Mouse (Mus musculus) adrenal gland, postnatal 36 days (tissue): ENCODE measurements around the gene Slc25a34. TPM values are rescaled to one million over a fixed set of nuclear protein-coding genes. Genes with fewer than 3 reads are reported as not detected.

Experiments
- DNase-seq, 2 experiments: peaks; one replicate each; pipeline ENCODE4 v3.0.0; 2021; ENCODE audit warnings: mixed read lengths in 1 of 2
- total RNA-seq, 2 experiments: library from RNA; stranded (reverse); gene quantifications; 2 replicates each; pipeline ENCODE4 v1.2.3; 2021

Gene Slc25a34
- total RNA-seq, 2 experiments from 2014 or later, result 3.0 to 7.0 TPM

- peak; percentile 60 to 77 for DNase-seq
These were observed 19.7 kb upstream of the Slc25a34 start for GRCm38 (mm10) chr4:141643118-141643855.

DNA sequence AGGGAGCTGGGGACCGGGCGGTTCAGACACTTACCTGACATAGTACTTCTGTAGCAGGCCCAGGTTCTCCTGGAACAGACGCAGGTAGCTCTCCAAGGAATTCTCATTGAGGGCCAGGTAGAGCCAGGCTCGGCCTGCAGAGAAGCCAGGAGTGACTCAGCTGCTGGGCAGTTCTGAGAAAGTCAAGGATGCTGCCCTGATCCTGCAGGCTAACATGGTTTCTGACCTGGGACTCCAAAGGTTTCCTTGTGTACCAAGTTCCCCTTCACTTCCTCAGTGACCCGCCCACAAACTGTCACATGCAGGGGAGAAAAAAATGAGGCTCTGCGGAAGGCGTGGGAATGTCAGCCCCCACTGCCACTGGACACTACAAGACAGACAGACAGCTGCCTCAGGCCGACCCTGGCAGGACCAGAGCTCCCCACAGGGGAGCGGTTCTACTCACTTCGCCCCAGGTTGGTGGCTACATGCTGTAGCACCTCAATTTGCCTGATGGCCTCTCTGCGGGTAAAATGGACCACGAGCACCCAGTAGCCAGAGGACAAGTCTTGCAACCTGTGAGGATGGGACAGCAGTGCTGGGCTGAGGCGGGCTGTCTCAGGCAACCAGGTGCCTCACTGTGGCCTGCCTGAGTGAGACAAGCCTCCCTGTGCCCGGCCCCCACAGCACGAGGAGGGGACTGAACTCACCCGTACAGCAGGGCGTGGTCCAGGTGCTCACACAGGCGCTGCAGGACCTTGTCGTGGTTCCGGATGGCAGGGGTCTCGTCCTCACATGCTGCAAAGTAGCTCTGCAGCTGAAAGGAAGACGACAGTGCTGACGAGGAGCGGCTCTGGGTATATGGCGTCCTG is 18.6 kb upstream of the Slc25a34 start:
- peak; percentile 42 to 43 for DNase-seq

- DNase-seq, result peak in 1 of 2 experiments; percentile 45
These were observed 17.7 kb upstream of the Slc25a34 start for GRCm38 (mm10) chr4:141641353-141641771.

DNA sequence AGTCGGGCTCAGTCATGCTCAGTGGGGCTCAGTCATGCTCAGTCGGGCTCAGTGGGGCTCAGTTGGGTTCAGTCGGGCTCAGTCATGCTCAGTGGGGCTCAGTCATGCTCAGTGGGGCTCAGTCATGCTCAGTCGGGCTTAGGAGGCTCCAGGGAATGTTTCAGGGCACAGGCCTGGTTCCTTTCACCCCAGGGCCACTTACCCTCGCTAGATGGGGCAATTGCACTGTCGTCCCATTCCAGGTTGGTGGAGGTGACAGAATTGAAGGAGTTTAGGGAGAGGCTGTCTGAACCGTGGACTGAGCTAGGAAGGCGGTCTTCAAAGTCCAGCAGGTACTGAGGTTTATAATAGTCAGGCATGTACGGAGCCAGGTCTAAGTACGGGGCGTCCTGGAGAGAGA is 15.9 kb upstream of the Slc25a34 start:
- DNase-seq, result no peak

- DNase-seq, result no peak
These were observed 13.1 kb upstream of the Slc25a34 start for GRCm38 (mm10) chr4:141636693-141637092.

DNA sequence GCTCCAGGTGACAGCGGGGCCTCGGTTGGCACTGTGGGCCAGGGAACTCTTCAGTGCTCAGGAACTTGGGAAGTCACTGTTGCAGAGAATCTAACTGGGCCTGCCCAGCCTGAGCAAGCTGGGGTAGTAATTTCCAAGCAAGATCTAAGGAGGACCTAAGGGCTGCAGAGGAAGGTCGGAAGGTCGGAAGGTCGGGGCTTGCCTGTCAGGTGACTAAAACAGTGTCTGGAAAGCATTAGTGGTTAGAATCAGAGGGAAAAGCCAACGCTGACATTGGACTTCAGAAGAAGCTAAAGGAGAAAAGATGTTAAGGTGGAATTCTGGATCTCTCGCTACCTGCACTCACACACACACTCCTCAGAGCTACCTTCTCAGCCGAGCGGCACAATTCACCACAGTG is 12.4 kb upstream of the Slc25a34 start:
- no peak for DNase-seq

DNA sequence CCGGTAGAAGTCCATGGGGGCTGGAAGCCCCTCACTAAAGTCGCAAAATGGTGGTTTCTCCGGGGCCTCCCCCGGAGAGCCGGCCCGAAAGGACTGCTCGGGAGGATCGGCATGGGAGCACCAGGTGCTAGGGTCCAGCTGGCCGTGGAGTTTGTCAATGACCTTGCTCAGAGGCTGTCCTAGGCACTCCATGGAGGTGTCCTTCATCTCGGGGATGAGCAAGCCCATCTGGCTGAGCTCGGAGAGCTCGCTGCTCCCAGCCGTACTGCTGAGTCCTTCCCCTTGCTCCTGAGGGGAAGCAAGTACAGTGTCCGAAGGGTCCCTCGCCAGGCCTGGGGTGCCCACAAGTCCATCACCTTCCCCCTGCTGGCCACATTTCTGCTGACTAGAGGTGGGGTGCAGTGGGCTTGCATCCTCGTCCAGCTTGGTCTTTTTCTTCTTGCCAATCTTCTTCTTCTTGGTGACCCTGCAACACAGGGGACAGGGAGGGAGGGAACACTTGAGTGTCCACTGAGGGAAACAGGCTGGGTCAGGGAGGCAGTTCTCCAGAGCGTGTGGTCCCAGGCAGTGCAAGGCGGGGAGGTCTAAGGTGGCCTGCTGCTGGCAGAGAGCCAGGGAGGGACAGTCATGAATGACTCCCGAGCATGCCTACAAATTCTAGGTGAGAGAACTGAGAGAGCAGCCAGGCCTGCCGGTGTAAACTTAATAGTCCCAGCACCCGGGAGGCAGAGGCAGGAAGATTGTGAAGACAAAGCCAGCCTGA is 8.7 kb upstream of the Slc25a34 start:
- DNase-seq, result peak; percentile 56 to 70

GRCm38 (mm10) chr4:141631250-141631649 is 7.6 kb upstream of the Slc25a34 start:
- no peak for DNase-seq

DNA sequence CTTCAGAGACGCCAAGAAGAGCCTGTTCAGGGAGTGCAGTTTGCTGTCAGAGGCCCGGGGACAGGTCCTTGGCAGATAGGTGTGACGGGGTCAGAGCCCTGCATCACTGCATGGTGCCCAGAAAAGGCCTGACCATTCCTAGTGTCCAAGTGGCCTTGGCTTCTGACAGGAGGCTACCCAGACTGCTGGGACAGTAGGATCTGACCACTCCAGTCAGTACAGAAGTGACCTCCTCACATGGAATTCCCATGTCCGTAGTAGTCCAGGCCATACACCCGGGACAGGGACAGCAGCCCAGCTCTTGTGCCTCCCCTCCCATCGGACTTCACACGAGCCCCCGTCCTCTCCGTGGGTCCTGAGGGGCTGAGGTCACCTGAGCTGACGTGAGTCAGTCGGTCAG is 6.4 kb upstream of the Slc25a34 start:
- DNase-seq, result no peak

- no peak for DNase-seq
These were observed 5.0 kb upstream of the Slc25a34 start for GRCm38 (mm10) chr4:141628661-141629060.

- no peak for DNase-seq
These were observed 3.9 kb upstream of the Slc25a34 start for GRCm38 (mm10) chr4:141627502-141627901.

DNA sequence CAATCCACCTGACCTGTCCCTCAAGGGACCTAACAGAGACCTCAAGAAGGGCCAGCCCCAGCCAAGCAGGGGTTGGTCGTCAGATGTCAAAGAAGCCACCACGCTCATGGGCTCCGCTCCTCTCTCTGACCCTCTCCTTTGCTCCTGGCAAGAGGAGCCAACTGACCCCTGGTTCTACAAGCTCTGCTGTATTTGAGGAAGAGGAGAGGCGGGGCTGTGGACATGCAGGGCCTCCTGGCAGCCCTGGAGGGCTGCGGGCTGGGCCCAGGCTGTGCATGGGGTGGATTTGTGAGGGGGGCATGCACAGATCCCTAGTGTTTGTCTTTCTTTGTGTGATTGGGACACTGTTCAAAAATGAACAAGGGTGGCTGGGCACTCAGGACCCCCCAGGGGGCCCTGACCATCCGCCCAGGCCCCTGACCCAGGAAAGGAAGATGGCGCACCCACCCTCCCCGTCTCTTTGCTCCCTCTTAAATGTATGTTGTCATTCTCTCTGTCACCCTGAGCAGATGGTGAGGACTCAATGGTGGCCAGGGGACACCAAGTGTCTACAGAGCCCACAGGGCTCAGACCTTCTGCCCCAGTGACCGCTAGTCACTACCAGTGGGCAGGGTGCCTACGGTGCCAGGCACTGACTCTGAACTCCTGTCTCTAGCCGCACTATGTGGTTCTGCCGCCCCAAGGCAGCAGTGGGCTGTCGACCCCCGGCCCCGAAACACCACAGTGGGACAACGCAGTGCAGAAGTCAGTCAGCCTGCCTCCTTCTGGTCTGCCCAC is 2.3 kb upstream of the Slc25a34 start:
- no peak for DNase-seq

DNA sequence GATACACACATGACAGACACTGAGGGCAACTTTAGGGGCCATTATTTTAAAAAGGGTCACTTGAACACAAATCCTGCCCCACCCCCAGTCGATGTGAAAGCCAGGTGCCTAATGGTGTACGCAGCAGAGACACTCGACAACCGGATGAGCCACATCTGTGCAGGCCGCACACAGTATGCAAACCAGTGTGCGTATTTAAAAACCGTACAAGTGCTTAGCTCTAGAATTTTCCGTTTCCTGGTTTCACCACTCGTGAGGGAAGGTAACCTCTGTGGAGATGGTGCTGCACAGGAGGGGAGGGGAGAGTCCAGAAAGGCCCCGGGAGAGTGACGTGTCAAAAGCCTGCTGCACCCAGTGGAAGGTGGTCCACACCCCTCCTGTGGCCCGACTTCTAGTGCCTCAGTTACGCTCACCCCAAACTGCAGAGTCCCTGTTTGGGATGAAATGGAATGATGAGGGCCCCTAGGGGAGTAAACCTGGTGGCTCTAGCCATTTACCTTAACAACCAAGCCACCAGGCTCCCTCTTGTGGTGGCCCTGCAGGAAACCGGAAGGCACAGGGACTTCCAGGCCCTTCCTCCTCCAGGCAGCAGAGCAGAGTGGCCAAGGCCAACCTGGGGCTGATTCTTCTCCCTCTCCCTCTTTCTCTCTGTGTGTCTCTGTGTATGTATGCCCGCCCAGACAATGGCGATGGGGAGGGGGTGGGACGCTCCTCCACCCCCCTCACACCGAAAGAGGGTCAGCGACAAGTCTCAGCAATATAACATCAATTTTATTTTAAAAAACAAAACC is 1.6 kb upstream of the Slc25a34 start:
- DNase-seq, result peak; percentile 61 to 68

- DNase-seq, result no peak
These were observed 513 bp upstream of the Slc25a34 start for GRCm38 (mm10) chr4:141624134-141624533.

DNA sequence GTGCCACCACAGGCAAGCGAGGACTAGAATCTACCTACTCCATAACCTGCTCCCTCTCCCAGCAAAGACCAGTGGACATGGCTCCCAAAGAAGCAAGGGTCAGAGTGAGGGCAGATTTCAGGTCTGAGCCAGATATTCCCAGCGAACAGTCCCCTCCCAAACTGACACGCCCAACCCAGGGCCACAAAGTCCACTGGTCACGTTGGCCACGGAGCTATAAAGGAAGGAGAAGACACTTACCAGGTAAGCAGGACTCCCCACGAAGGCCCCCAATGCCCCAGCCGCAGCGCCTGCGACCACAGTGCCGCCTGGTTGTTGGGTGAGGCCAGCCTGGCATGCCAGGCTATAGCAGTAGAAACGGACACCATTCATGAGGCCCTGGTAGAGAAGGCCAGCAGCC is 584 bp downstream of the Slc25a34 start:
- DNase-seq, result no peak

DNA sequence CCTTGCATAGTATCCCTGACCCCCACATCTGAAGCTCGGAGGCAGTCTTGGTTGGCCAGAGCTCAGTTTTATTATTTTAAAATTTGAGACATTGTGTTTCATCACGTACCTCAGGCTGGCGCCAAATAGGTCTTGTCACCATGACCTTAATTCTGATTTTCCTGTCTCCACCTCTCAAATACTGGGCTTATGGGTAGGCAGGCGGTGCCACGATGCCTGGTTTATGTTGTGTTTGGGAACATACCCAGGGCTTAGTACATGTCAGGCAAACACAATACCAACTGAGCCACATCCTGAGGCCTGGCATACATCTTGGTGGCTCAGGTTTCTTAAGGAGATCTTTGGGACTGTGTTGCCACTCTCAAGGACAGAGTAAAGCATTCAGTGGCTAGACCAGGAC is 1.0 kb downstream of the Slc25a34 start:
- DNase-seq, result no peak

- no peak for DNase-seq
These were observed 1.5 kb downstream of the Slc25a34 start for GRCm38 (mm10) chr4:141622091-141622490.

DNA sequence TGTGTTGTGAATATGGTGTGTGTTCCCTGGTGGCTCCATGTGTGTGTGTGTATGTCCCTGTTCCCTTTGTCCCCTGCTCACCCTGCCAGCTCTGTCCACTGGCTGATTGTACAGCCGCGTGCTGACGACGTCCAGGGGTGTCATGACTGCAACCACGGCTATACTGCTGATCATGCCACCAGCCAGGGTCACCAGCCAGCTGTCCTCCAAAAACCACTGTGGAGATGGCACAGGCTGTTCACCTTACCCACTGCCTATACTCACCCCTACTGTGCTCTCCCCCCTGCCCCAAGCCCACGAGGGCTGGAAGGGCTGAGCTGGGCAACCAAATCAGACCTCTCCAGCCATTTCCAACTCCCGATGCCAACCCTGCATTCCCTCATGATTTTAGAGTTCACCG is 2.3 kb downstream of the Slc25a34 start:
- no peak for DNase-seq

DNA sequence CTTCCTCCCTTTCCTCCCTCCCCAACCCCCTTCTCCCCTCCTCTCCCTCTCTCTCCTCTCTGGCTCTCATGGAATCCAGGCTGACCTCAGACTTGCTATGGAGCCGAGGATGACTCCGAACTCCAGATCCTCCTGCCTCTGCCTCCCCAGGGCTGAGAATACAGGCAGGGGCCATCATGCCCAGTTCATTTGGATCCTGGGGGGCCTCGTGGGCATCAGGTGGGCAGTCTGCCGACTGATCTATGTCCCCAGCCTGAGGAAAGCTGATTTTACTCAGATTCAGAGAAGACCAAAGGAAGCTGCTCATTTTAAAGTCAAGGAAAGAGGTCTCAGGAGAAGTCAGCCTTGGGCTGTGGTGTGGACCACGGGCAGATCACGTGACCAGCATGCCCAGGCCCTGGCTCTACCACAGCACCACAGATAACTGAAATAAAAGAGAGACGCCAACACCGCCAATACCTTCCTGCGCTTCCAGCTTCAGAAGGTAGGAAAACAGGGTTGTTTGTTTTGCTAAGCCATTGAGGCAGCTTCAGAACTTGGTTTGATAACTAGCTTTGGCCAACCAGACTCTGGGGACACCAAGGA is 4.2 kb downstream of the Slc25a34 start:
- DNase-seq, result no peak

- DNase-seq, result peak; percentile 76 to 81
These were observed 4.9 kb downstream of the Slc25a34 start, which contains the start of gene Tmem82 for GRCm38 (mm10) chr4:141618565-141619243. TSS of gene Tmem82 (minus strand) at chr4:141618633.
